Mouse (Mus musculus): ENCODE measurements around the gene Olfr108. TPM values are rescaled to one million over a fixed set of nuclear protein-coding genes. Genes with fewer than 3 reads are reported as not detected.

Gene Olfr108
- polyA plus RNA-seq (2015; fragmentation: Nextera tagmentation; extraction: Ambion mirVana) = not detected in 2 replicates

GRCm38 (mm10) chr17:37445180-37445579, at the start of gene Olfr108:
Gene Olfr108 (plus strand): TSS chr17:37445480.
- Histone ChIP-seq H3K36me3 (ENCODE audit: control insufficient read depth, insufficient read depth, low read length) (no peaks in the 10 kb centered on the region), H3K4me1 (replicated peaks; ENCODE audit: control insufficient read depth, insufficient read depth, low read length) (no peaks in the 10 kb centered on the region), H3K27ac (ENCODE audit: low read length) (no peak within 1 kb of the TSS), H3K9me3 (ENCODE audit: control insufficient read depth, low read length) (no peaks in the 10 kb centered on the region; the same call in 1 of the 2 replicates), H3K4me3 (ENCODE audit: low read length) (no peak within 1 kb of the TSS), H3K9ac (ENCODE audit: low read length) (no peak within 1 kb of the TSS), H3K27me3 (ENCODE audit: control insufficient read depth, insufficient read depth, low read depth, low read length) (no peaks in the 10 kb centered on the region), H3K4me2 (ENCODE audit: low read depth, low read length) (no peak within 1 kb of the TSS)
- ATAC-seq (ENCODE audit: low read depth) = no peak
- 86% methylated on average over 1 of the region's 1 CpGs for WGBS

DNA sequence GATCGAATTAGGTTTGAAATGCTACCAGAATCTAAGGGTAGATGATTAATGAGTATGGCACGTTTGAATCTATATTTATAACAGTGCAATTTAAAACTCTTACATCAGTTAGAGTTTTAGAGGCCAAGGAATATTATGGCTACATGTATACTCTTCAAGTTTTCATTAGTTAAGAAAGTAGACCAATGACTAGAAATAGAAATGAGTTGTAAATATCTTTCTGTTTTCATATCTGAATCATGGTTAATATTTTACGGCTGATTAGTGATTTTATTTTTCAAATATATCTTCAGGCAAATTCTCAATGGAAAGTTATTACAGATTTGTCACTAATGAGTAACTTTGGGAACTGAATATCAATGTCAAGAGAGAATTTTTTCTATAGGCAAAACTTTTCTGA, 46.4 kb upstream of the Olfr108 start, which contains the start of gene Olfr107:
Gene Olfr107 (plus strand): TSS at position 301 of the 400 bp plus-strand sequence.
- H3K4me1 ChIP-seq (replicated peaks; ENCODE audit: control insufficient read depth, insufficient read depth, low read length) = no peaks in the 10 kb centered on the region
- H3K9me3 ChIP-seq (ENCODE audit: control insufficient read depth, low read length) = no peaks in the 10 kb centered on the region; the same call in 1 of the 2 replicates
- H3K27me3 ChIP-seq (ENCODE audit: control insufficient read depth, insufficient read depth, low read depth, low read length) = no peaks in the 10 kb centered on the region
- 75% methylated on average over 3 of the region's 3 CpGs for WGBS
- no peak within 1 kb of the TSS for H3K9ac ChIP-seq (ENCODE audit: low read length)
- H3K4me2 ChIP-seq (ENCODE audit: low read depth, low read length) = no peak within 1 kb of the TSS
- no peaks in the 10 kb centered on the region for H3K36me3 ChIP-seq (ENCODE audit: control insufficient read depth, insufficient read depth, low read length)
- no peak within 1 kb of the TSS for H3K27ac ChIP-seq (ENCODE audit: low read length)
- ATAC-seq (ENCODE audit: low read depth) = no peak
- no peak within 1 kb of the TSS for H3K4me3 ChIP-seq (ENCODE audit: low read length)

DNA sequence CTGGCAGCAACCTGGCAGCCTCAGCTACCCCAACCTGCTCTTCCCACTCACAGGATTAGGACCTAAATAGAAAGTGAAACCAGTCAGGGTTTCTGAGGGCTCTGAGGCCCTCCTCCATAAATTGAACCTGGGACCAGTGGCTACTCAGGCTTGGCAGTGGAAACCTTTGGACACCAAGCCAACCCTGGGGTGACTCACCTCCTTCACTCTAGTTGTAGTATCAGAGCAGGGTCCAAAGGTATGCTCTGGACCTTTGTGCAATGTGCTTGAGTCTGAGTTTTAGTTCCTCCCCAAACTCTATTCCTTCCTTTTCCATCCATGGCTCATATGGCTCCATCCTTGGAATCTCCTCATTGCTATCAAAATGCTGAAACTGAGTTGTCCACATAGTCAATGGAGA, 31.9 kb upstream of the Olfr108 start:
- no peaks in the 10 kb centered on the region for H3K4me1 ChIP-seq (replicated peaks; ENCODE audit: control insufficient read depth, insufficient read depth, low read length)
- no peak overlapping the region for H3K27ac ChIP-seq (ENCODE audit: low read length)
- H3K9me3 ChIP-seq (ENCODE audit: control insufficient read depth, low read length) = no peaks in the 10 kb centered on the region; the same call in 1 of the 2 replicates
- no peaks in the 10 kb centered on the region for H3K36me3 ChIP-seq (ENCODE audit: control insufficient read depth, insufficient read depth, low read length)
- H3K4me3 ChIP-seq (ENCODE audit: low read length) = no peak overlapping the region
- no peak for ATAC-seq (ENCODE audit: low read depth)
- H3K9ac ChIP-seq (ENCODE audit: low read length) = no peak overlapping the region
- no peak overlapping the region for H3K4me2 ChIP-seq (ENCODE audit: low read depth, low read length)
- H3K27me3 ChIP-seq (ENCODE audit: control insufficient read depth, insufficient read depth, low read depth, low read length) = no peaks in the 10 kb centered on the region

- Histone ChIP-seq H3K9ac (ENCODE audit: low read length) (no peak within 1 kb of the TSS), H3K4me1 (replicated peaks; ENCODE audit: control insufficient read depth, insufficient read depth, low read length) (no peaks in the 10 kb centered on the region), H3K4me3 (ENCODE audit: low read length) (no peak within 1 kb of the TSS), H3K27ac (ENCODE audit: low read length) (no peak within 1 kb of the TSS), H3K36me3 (ENCODE audit: control insufficient read depth, insufficient read depth, low read length) (no peaks in the 10 kb centered on the region), H3K27me3 (ENCODE audit: control insufficient read depth, insufficient read depth, low read depth, low read length) (no peaks in the 10 kb centered on the region), H3K9me3 (ENCODE audit: control insufficient read depth, low read length) (no peaks in the 10 kb centered on the region), H3K4me2 (ENCODE audit: low read depth, low read length) (no peak within 1 kb of the TSS)
- 86% methylated on average over 1 of the region's 1 CpGs for WGBS
- ATAC-seq (ENCODE audit: low read depth) = no peak
Measured at GRCm38 (mm10) chr17:37458616-37459015, 13.3 kb downstream of the Olfr108 start, which contains the start of gene Olfr109. Gene Olfr109 (plus strand): TSS chr17:37458916.

DNA sequence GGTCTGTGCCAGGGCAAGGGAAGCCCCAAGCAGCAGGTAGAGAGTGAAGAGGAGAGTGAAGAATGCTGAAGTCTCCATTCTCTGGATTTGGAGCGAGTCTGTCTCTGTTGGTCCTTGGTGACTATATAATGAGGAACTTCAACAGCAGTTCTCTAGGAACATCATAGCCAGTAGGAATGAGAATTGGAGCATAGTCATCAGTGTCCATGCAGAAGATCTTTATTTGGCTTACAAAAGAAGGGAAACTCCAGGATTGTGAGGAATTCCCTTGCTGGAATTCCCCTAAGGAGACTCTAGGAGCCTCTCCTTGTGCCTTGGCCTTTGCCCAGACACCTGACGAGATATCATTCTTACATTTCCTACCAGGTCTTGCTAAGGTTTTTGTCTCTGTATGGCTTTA, 38.2 kb downstream of the Olfr108 start, which contains the start of gene H2-M2:
Gene H2-M2 (minus strand): TSS at position 101 of the 400 bp plus-strand sequence.
- Histone ChIP-seq H3K4me2 (ENCODE audit: low read depth, low read length) (no peak within 1 kb of the TSS), H3K27ac (ENCODE audit: low read length) (no peak within 1 kb of the TSS), H3K4me1 (replicated peaks; ENCODE audit: control insufficient read depth, insufficient read depth, low read length) (no peaks in the 10 kb centered on the region), H3K36me3 (ENCODE audit: control insufficient read depth, insufficient read depth, low read length) (no peaks in the 10 kb centered on the region), H3K27me3 (ENCODE audit: control insufficient read depth, insufficient read depth, low read depth, low read length) (no peaks in the 10 kb centered on the region), H3K4me3 (ENCODE audit: low read length) (no peak within 1 kb of the TSS), H3K9me3 (ENCODE audit: control insufficient read depth, low read length) (no peaks in the 10 kb centered on the region), H3K9ac (ENCODE audit: low read length) (no peak within 1 kb of the TSS)
- no peak for ATAC-seq (ENCODE audit: low read depth)
- WGBS = 70% methylated on average over 2 of the region's 2 CpGs

DNA sequence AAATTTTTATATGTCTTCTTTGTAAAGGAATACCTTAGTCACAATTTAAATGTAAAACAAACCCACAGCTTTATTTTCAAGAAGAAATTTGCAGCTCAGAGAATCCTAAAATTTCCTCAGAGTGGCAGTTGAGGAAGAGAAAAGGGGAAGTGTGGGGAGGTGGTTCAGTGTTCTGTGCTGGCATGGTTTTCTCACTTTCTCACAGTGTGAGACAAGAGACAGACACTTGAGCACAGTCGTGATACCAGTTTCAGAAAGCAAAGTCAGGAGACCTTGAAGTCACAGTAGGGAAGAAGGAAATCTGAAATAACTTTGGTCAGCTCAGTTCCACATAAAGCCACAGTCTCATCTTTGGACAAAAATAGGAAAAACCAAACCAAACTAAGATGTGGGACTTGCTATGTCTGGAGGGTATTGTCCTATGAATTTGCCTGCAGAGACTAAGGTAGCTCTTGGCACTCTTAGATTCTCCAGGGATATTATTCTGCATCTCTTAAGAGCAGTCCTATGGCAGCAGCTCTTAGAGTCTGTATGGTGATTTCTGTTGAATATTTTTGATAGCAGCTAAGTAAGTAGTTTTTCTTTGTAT, 46.7 kb downstream of the Olfr108 start, which contains the start of gene Olfr110:
Gene Olfr110 (plus strand): TSS at position 539 of the 589 bp plus-strand sequence.
- WGBS = 42% methylated on average over 1 of the region's 1 CpGs
- H3K27me3 ChIP-seq (ENCODE audit: control insufficient read depth, insufficient read depth, low read depth, low read length) = no peaks in the 10 kb centered on the region
- no peak within 1 kb of the TSS for H3K4me3 ChIP-seq (ENCODE audit: low read length)
- no peak within 1 kb of the TSS for H3K4me2 ChIP-seq (ENCODE audit: low read depth, low read length)
- H3K9ac ChIP-seq (ENCODE audit: low read length) = no peak within 1 kb of the TSS
- H3K27ac ChIP-seq (ENCODE audit: low read length) = no peak within 1 kb of the TSS
- ATAC-seq (ENCODE audit: low read depth) = no peak
- H3K4me1 ChIP-seq (replicated peaks; ENCODE audit: control insufficient read depth, insufficient read depth, low read length) = no peaks in the 10 kb centered on the region
- no peaks in the 10 kb centered on the region for H3K36me3 ChIP-seq (ENCODE audit: control insufficient read depth, insufficient read depth, low read length)
- H3K9me3 ChIP-seq (ENCODE audit: control insufficient read depth, low read length) = no peaks in the 10 kb centered on the region

Other genes starting within 250 kb of the Olfr108 start
- not detected in 2 replicates for gene Olfr94, start 244.5 kb upstream of the Olfr108 start, polyA plus RNA-seq (2015; fragmentation: Nextera tagmentation; extraction: Ambion mirVana)
- gene Olfr95, start 232.4 kb upstream of the Olfr108 start, polyA plus RNA-seq (2015; fragmentation: Nextera tagmentation; extraction: Ambion mirVana) = not detected in 2 replicates
- gene Olfr96, start 225.3 kb upstream of the Olfr108 start, polyA plus RNA-seq (2015; fragmentation: Nextera tagmentation; extraction: Ambion mirVana) = not detected in 2 replicates
- not detected in 2 replicates for gene Olfr97, start 208.2 kb upstream of the Olfr108 start, polyA plus RNA-seq (2015; fragmentation: Nextera tagmentation; extraction: Ambion mirVana)
- gene Olfr98, start 181.7 kb upstream of the Olfr108 start, polyA plus RNA-seq (2015; fragmentation: Nextera tagmentation; extraction: Ambion mirVana) = not detected in 2 replicates
- 2.3 and 3.1 TPM in 2 replicates for gene H2-M3, start 175.3 kb upstream of the Olfr108 start, polyA plus RNA-seq (2015; fragmentation: Nextera tagmentation; extraction: Ambion mirVana)
- gene Olfr99, start 162.0 kb upstream of the Olfr108 start, polyA plus RNA-seq (2015; fragmentation: Nextera tagmentation; extraction: Ambion mirVana) = not detected in 2 replicates
- gene Olfr101, start 141.2 kb upstream of the Olfr108 start, polyA plus RNA-seq (2015; fragmentation: Nextera tagmentation; extraction: Ambion mirVana) = not detected in 2 replicates
- gene Olfr102, start 128.4 kb upstream of the Olfr108 start, polyA plus RNA-seq (2015; fragmentation: Nextera tagmentation; extraction: Ambion mirVana) = not detected in 2 replicates
- gene Olfr103, start 105.8 kb upstream of the Olfr108 start, polyA plus RNA-seq (2015; fragmentation: Nextera tagmentation; extraction: Ambion mirVana) = not detected in 2 replicates
- gene Olfr104-ps, start 85.9 kb upstream of the Olfr108 start, polyA plus RNA-seq (2015; fragmentation: Nextera tagmentation; extraction: Ambion mirVana) = not detected in 2 replicates
- not detected in 2 replicates for gene Olfr105-ps, start 66.4 kb upstream of the Olfr108 start, polyA plus RNA-seq (2015; fragmentation: Nextera tagmentation; extraction: Ambion mirVana)
- not detected in 2 replicates for gene Olfr106-ps, start 55.1 kb upstream of the Olfr108 start, polyA plus RNA-seq (2015; fragmentation: Nextera tagmentation; extraction: Ambion mirVana)
- not detected in 2 replicates for gene Olfr107, start 46.3 kb upstream of the Olfr108 start, polyA plus RNA-seq (2015; fragmentation: Nextera tagmentation; extraction: Ambion mirVana)
- gene Olfr109, start 13.4 kb downstream of the Olfr108 start, polyA plus RNA-seq (2015; fragmentation: Nextera tagmentation; extraction: Ambion mirVana) = not detected in 2 replicates
- not detected in 2 replicates for gene H2-M2, start 38.1 kb downstream of the Olfr108 start, polyA plus RNA-seq (2015; fragmentation: Nextera tagmentation; extraction: Ambion mirVana)
- gene Olfr110, start 47.0 kb downstream of the Olfr108 start, polyA plus RNA-seq (2015; fragmentation: Nextera tagmentation; extraction: Ambion mirVana) = not detected in 2 replicates
- gene Olfr111, start 62.5 kb downstream of the Olfr108 start, polyA plus RNA-seq (2015; fragmentation: Nextera tagmentation; extraction: Ambion mirVana) = not detected in 2 replicates
- not detected in 2 replicates for gene Olfr112, start 124.0 kb downstream of the Olfr108 start, polyA plus RNA-seq (2015; fragmentation: Nextera tagmentation; extraction: Ambion mirVana)
- gene Olfr113, start 132.2 kb downstream of the Olfr108 start, polyA plus RNA-seq (2015; fragmentation: Nextera tagmentation; extraction: Ambion mirVana) = not detected in 2 replicates
- gene Olfr114, start 147.3 kb downstream of the Olfr108 start, polyA plus RNA-seq (2015; fragmentation: Nextera tagmentation; extraction: Ambion mirVana) = not detected in 2 replicates
- gene Olfr115, start 181.6 kb downstream of the Olfr108 start, polyA plus RNA-seq (2015; fragmentation: Nextera tagmentation; extraction: Ambion mirVana) = not detected in 2 replicates
- gene Olfr116, start 181.7 kb downstream of the Olfr108 start, polyA plus RNA-seq (2015; fragmentation: Nextera tagmentation; extraction: Ambion mirVana) = not detected in 2 replicates
- gene Olfr117, start 218.3 kb downstream of the Olfr108 start, polyA plus RNA-seq (2015; fragmentation: Nextera tagmentation; extraction: Ambion mirVana) = not detected in 2 replicates
- not detected in 2 replicates for gene Olfr118, start 221.5 kb downstream of the Olfr108 start, polyA plus RNA-seq (2015; fragmentation: Nextera tagmentation; extraction: Ambion mirVana)